Mouse (Mus musculus): ENCODE data around the gene Nedd4. TPM values are rescaled to one million over a fixed set of nuclear protein-coding genes. Genes with fewer than 3 reads are reported as not detected.
"Not testable (repeated sequence)": the region's sequence is repeated elsewhere in the genome, so short reads cannot be mapped to it uniquely, and the experiment has no call there.

The Nedd4 gene
- polyA plus RNA-seq, 1 experiment from 2014 or later = 564 TPM

- Histone ChIP-seq H3K9ac (replicated peaks; ENCODE audit: low read length) (no peak overlapping the region), H3K9me3 (ENCODE audit: control insufficient read depth, low read length) (no peaks in the 10 kb centered on the region), H3K27me3 (ENCODE audit: control insufficient read depth, insufficient read depth, low read length) (no peaks in the 10 kb centered on the region), H3K36me3 (ENCODE audit: control insufficient read depth, insufficient read depth, low read length) (no peaks in the 10 kb centered on the region), H3K4me1 (ENCODE audit: control insufficient read depth, insufficient read depth, low read length) (peaks cover 7% of the 10 kb centered on the region), H3K4me3 (replicated peaks; ENCODE audit: low read depth, low read length) (no peak overlapping the region), H3K4me2 (ENCODE audit: low read length) (no peak overlapping the region), H3K27ac (replicated peaks; ENCODE audit: low read depth, low read length) (no peak overlapping the region)
- peak; percentile 85 for DNase-seq
- no peak for ATAC-seq (ENCODE audit: low FRiP score, low TSS enrichment)
Observed at GRCm38 (mm10) chr9:72635134-72635533, 27.0 kb upstream of the Nedd4 start.

GRCm38 (mm10) chr9:72636547-72636946 is 25.6 kb upstream of the Nedd4 start:
- WGBS = 91% methylated on average over 7 of the region's 7 CpGs
- no peak overlapping the region for H3K27ac ChIP-seq (replicated peaks; ENCODE audit: low read depth, low read length)
- no peak overlapping the region for H3K4me2 ChIP-seq (ENCODE audit: low read length)

GRCm38 (mm10) chr9:72637243-72637642 is 24.9 kb upstream of the Nedd4 start:
- no peak for ATAC-seq (ENCODE audit: low FRiP score, low TSS enrichment)

More at GRCm38 (mm10) chr9:72636547-72636946, 25.6 kb upstream of the Nedd4 start:
- no peak for ATAC-seq (ENCODE audit: low FRiP score, low TSS enrichment)
- Histone ChIP-seq H3K9me3 (ENCODE audit: control insufficient read depth, low read length) (no peaks in the 10 kb centered on the region), H3K27me3 (ENCODE audit: control insufficient read depth, insufficient read depth, low read length) (no peaks in the 10 kb centered on the region), H3K9ac (replicated peaks; ENCODE audit: low read length) (no peak overlapping the region), H3K36me3 (ENCODE audit: control insufficient read depth, insufficient read depth, low read length) (no peaks in the 10 kb centered on the region), H3K4me1 (ENCODE audit: control insufficient read depth, insufficient read depth, low read length) (peaks cover 20% of the 10 kb centered on the region), H3K4me3 (replicated peaks; ENCODE audit: low read depth, low read length) (no peak overlapping the region)
- no peak for DNase-seq

GRCm38 (mm10) chr9:72638951-72639842 is 22.9 kb upstream of the Nedd4 start:
- H3K36me3 ChIP-seq (ENCODE audit: control insufficient read depth, insufficient read depth, low read length) = no peaks in the 10 kb centered on the region
- H3K4me2 ChIP-seq (ENCODE audit: low read length) = peak overlapping the region; percentile 68
- peak overlapping the region; percentile 97 for H3K27ac ChIP-seq (replicated peaks; ENCODE audit: low read depth, low read length)
- H3K4me3 ChIP-seq (replicated peaks; ENCODE audit: low read depth, low read length) = peak overlapping the region; percentile 28
- 26% methylated on average over 9 of the region's 9 CpGs for WGBS
- ATAC-seq (ENCODE audit: low FRiP score, low TSS enrichment) = peak; percentile 87
- H3K27me3 ChIP-seq (ENCODE audit: control insufficient read depth, insufficient read depth, low read length) = no peaks in the 10 kb centered on the region
- peak overlapping the region; percentile 55 for H3K9ac ChIP-seq (replicated peaks; ENCODE audit: low read length)
- peaks cover 23% of the 10 kb centered on the region for H3K4me1 ChIP-seq (ENCODE audit: control insufficient read depth, insufficient read depth, low read length)
- no peaks in the 10 kb centered on the region for H3K9me3 ChIP-seq (ENCODE audit: control insufficient read depth, low read length)
- peak; percentile 85 for DNase-seq

More at GRCm38 (mm10) chr9:72637243-72637642, 24.9 kb upstream of the Nedd4 start:
- H3K9me3 ChIP-seq (ENCODE audit: control insufficient read depth, low read length) = no peaks in the 10 kb centered on the region
- H3K4me3 ChIP-seq (replicated peaks; ENCODE audit: low read depth, low read length) = no peak overlapping the region
- no peak overlapping the region for H3K27ac ChIP-seq (replicated peaks; ENCODE audit: low read depth, low read length)
- WGBS = 84% methylated on average over 8 of the region's 8 CpGs
- H3K27me3 ChIP-seq (ENCODE audit: control insufficient read depth, insufficient read depth, low read length) = no peaks in the 10 kb centered on the region
- DNase-seq = no peak
- H3K9ac ChIP-seq (replicated peaks; ENCODE audit: low read length) = no peak overlapping the region
- no peaks in the 10 kb centered on the region for H3K36me3 ChIP-seq (ENCODE audit: control insufficient read depth, insufficient read depth, low read length)
- H3K4me2 ChIP-seq (ENCODE audit: low read length) = no peak overlapping the region
- H3K4me1 ChIP-seq (ENCODE audit: control insufficient read depth, insufficient read depth, low read length) = peaks cover 20% of the 10 kb centered on the region

- no peaks in the 10 kb centered on the region for H3K9me3 ChIP-seq (ENCODE audit: control insufficient read depth, low read length)
- peak overlapping the region; percentile 68 for H3K4me2 ChIP-seq (ENCODE audit: low read length)
- peak overlapping the region; percentile 28 for H3K4me3 ChIP-seq (replicated peaks; ENCODE audit: low read depth, low read length)
- peak overlapping the region; percentile 55 for H3K9ac ChIP-seq (replicated peaks; ENCODE audit: low read length)
- peak overlapping the region; percentile 97 for H3K27ac ChIP-seq (replicated peaks; ENCODE audit: low read depth, low read length)
- DNase-seq (peak; percentile 92), ATAC-seq (ENCODE audit: low FRiP score, low TSS enrichment) (peak; percentile 95)
- no peaks in the 10 kb centered on the region for H3K27me3 ChIP-seq (ENCODE audit: control insufficient read depth, insufficient read depth, low read length)
- H3K36me3 ChIP-seq (ENCODE audit: control insufficient read depth, insufficient read depth, low read length) = no peaks in the 10 kb centered on the region
- H3K4me1 ChIP-seq (ENCODE audit: control insufficient read depth, insufficient read depth, low read length) = peaks cover 23% of the 10 kb centered on the region
- under 1% methylated on average over 27 of the region's 27 CpGs for WGBS
Observed at GRCm38 (mm10) chr9:72639843-72640621, 22.1 kb upstream of the Nedd4 start.

GRCm38 (mm10) chr9:72640642-72641041 is 21.5 kb upstream of the Nedd4 start:
- H3K9ac ChIP-seq (replicated peaks; ENCODE audit: low read length) = peak overlapping the region; percentile 55; the same call in 1 of the 2 replicates
- 16% methylated on average over 7 of the region's 7 CpGs for WGBS
- no peak for ATAC-seq (ENCODE audit: low FRiP score, low TSS enrichment)

GRCm38 (mm10) chr9:72641093-72641680 is 21.0 kb upstream of the Nedd4 start:
- WGBS = 64% methylated on average over 6 of the region's 6 CpGs

More at GRCm38 (mm10) chr9:72640642-72641041, 21.5 kb upstream of the Nedd4 start:
- H3K4me1 ChIP-seq (ENCODE audit: control insufficient read depth, insufficient read depth, low read length) = peaks cover 23% of the 10 kb centered on the region
- no peaks in the 10 kb centered on the region for H3K36me3 ChIP-seq (ENCODE audit: control insufficient read depth, insufficient read depth, low read length)
- H3K27me3 ChIP-seq (ENCODE audit: control insufficient read depth, insufficient read depth, low read length) = no peaks in the 10 kb centered on the region
- H3K4me2 ChIP-seq (ENCODE audit: low read length) = peak overlapping the region; percentile 68; the same call in 1 of the 2 replicates
- peak overlapping the region; percentile 97 for H3K27ac ChIP-seq (replicated peaks; ENCODE audit: low read depth, low read length)
- peak; percentile 15 for DNase-seq
- no peak overlapping the region for H3K4me3 ChIP-seq (replicated peaks; ENCODE audit: low read depth, low read length)
- no peaks in the 10 kb centered on the region for H3K9me3 ChIP-seq (ENCODE audit: control insufficient read depth, low read length)

GRCm38 (mm10) chr9:72642756-72643447 is 19.2 kb upstream of the Nedd4 start:
- not testable (repeated sequence) for H3K4me2 ChIP-seq (ENCODE audit: low read length); ATAC-seq (ENCODE audit: low FRiP score, low TSS enrichment); H3K4me3 ChIP-seq (replicated peaks; ENCODE audit: low read depth, low read length); H3K27ac ChIP-seq (replicated peaks; ENCODE audit: low read depth, low read length); H3K27me3 ChIP-seq (ENCODE audit: control insufficient read depth, insufficient read depth, low read length); H3K36me3 ChIP-seq (ENCODE audit: control insufficient read depth, insufficient read depth, low read length); H3K9me3 ChIP-seq (ENCODE audit: control insufficient read depth, low read length); H3K9ac ChIP-seq (replicated peaks; ENCODE audit: low read length); DNase-seq
- WGBS = 96% methylated on average over 4 of the region's 4 CpGs
- H3K4me1 ChIP-seq (ENCODE audit: control insufficient read depth, insufficient read depth, low read length) = peaks cover 23% of the 10 kb centered on the region

More at GRCm38 (mm10) chr9:72641093-72641680, 21.0 kb upstream of the Nedd4 start:
- no peaks in the 10 kb centered on the region for H3K9me3 ChIP-seq (ENCODE audit: control insufficient read depth, low read length)
- H3K4me3 ChIP-seq (replicated peaks; ENCODE audit: low read depth, low read length) = no peak overlapping the region
- no peaks in the 10 kb centered on the region for H3K36me3 ChIP-seq (ENCODE audit: control insufficient read depth, insufficient read depth, low read length)
- ATAC-seq (ENCODE audit: low FRiP score, low TSS enrichment) (no peak), DNase-seq (no peak)
- no peaks in the 10 kb centered on the region for H3K27me3 ChIP-seq (ENCODE audit: control insufficient read depth, insufficient read depth, low read length)
- peak overlapping the region; percentile 55; the same call in 1 of the 2 replicates for H3K9ac ChIP-seq (replicated peaks; ENCODE audit: low read length)
- peaks cover 23% of the 10 kb centered on the region for H3K4me1 ChIP-seq (ENCODE audit: control insufficient read depth, insufficient read depth, low read length)
- H3K4me2 ChIP-seq (ENCODE audit: low read length) = no peak overlapping the region
- H3K27ac ChIP-seq (replicated peaks; ENCODE audit: low read depth, low read length) = peak overlapping the region; percentile 97
